Mouse (Mus musculus): ENCODE measurements at regions not wholly inside any gene's neighbourhood (a gene's known extent, or its start where the extent isn't known, plus 50 kb on each side); places are given as distances from the start of the nearest gene placed in this dataset.
A peak's percentile ranks its signal among the peaks of the same experiment; 100 is the strongest.
"Not testable (repeated sequence)": the region's sequence is repeated elsewhere in the genome, so short reads cannot be mapped to it uniquely, and the experiment has no call there.

DNA sequence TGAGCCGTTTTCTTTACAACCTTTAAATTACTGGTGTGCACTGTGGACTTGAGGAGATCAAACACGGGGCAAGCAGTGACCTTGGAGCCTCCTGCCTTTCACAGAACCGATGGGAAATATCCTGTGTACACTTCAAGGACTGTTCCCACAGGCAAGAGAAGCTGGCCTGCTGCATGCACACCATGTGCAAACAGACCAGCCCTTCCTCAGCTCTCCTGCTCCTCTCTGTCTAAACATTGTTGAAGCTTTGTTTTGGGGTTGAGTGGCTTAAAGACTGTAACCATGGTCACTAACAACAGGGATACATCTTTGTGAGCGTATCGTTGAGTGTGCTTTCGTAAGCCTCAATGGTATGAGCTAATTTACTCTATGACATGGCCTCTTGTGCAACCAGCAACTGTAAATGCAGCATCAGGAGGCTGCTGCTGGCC is 50.2 kb upstream of the Agps start:
- no peaks in the 10 kb centered on the region for H3K9me3 ChIP-seq
- ATAC-seq (replicated peaks): no peak
- no peak overlapping the region for H3K9ac ChIP-seq
- no peaks in the 10 kb centered on the region for H3K27me3 ChIP-seq (replicated peaks)
- no peak overlapping the region for H3K4me3 ChIP-seq
- no peak overlapping the region for H3K4me2 ChIP-seq
- H3K4me1 ChIP-seq: no peaks in the 10 kb centered on the region
- H3K36me3 ChIP-seq (replicated peaks): no peaks in the 10 kb centered on the region
- 68% methylated on average over 6 of the region's 6 CpGs for WGBS
- H3K27ac ChIP-seq: no peak overlapping the region

DNA sequence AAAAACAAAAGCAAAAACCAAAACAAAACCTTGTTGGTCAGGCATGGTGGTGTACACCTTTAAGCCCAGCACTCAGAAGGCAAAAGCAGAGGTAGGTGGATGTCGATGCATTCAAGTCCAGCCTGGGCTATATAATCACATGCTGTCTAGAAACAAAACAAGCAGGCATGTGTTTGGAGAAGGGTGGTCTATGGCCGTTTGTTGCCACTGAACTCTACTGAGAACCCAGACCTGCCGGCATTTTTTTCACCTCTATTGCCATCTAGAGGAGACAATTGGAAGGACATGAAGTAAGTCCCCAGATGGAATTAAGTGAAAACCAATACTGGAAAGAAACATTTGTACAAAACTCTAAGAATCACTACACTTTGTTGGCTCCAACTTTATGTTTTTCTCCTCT is 50.9 kb upstream of the Agps start:
- 2% methylated on average over 3 of the region's 3 CpGs for WGBS
- H3K4me1 ChIP-seq: no peaks in the 10 kb centered on the region
- H3K4me2 ChIP-seq: 0 out of 2 replicates have a peak overlapping the region, but pooled peaks have one; percentile 13
- H3K27me3 ChIP-seq (replicated peaks): no peaks in the 10 kb centered on the region
- no peak overlapping the region for H3K9ac ChIP-seq
- H3K9me3 ChIP-seq: no peaks in the 10 kb centered on the region
- peak; percentile 69; the same call in 1 of the 2 replicates for ATAC-seq (replicated peaks)
- H3K4me3 ChIP-seq: no peak overlapping the region
- H3K36me3 ChIP-seq (replicated peaks): no peaks in the 10 kb centered on the region
- H3K27ac ChIP-seq: no peak overlapping the region

DNA sequence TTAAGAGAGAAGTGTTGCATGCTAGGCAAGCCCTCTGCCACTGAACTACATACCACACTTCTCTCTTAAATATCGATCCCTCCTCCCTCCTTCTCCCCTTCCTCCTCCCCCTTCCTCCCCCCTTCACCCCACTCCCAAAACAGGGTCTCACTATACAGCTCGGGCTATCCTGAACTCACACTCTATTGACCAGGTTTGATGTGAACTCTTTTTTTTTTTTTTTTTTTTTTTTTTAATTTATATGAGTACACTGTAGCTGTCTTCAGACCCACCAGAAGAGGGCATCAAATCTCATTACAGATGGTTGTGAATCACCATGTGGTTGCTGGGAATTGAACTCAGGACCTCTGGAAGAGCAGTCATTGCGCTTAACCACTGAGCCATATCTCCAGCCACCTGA is 53.3 kb upstream of the Agps start:
- H3K27ac ChIP-seq; H3K9me3 ChIP-seq; H3K4me1 ChIP-seq; ATAC-seq (replicated peaks); H3K9ac ChIP-seq; H3K36me3 ChIP-seq (replicated peaks); H3K4me3 ChIP-seq; H3K4me2 ChIP-seq; H3K27me3 ChIP-seq (replicated peaks): not testable (repeated sequence)
- WGBS: 85% methylated on average over 3 of the region's 3 CpGs

DNA sequence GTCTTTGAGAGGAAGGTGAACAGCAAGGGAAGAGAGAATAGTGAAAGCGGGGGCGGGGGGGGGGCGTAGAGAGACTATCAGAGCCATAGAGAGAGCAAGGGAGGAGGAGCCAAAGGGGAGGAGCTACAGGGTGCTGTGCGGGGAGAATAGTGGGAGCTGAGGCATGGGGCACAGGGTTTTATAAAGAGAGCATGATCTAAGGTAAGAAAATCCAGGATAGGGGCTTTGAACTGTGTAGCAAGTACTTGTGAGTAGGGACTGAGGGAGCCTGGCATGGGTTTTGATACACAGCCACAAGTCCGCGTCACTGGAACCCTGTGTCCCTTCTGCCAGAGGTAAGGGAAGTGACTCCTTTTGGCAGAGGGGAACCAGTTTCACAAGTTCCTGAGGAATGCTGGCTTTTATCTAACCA is 54.9 kb upstream of the Agps start:
- Histone ChIP-seq H3K4me2 (peak overlapping the region; percentile 22; the same call in 1 of the 2 replicates), H3K27me3 (replicated peaks) (no peaks in the 10 kb centered on the region), H3K36me3 (replicated peaks) (no peaks in the 10 kb centered on the region), H3K9ac (no peak overlapping the region), H3K4me1 (no peaks in the 10 kb centered on the region), H3K9me3 (no peaks in the 10 kb centered on the region), H3K27ac (no peak overlapping the region), H3K4me3 (no peak overlapping the region)
- no peak for ATAC-seq (replicated peaks)
- 15% methylated on average over 6 of the region's 6 CpGs for WGBS

DNA sequence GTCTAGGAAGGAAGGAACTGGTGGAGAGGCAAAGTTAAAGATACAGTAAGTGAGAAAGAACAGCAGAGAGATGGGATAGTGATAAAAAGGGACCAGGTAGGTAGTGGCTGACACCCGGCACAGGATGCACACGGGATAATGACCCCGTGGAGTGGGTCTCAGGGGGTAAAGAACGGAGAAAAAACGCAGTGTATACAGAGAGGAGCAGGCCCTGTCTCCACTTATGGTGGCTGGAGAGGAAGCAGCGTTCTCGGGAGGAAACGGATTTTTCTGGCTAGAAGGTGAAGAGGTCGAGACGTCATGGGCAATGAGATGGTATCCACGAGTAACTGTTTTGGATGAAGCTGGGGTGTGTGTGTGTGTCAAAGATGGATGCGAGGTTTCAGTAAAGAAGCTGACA is 55.4 kb upstream of the Agps start:
- no peaks in the 10 kb centered on the region for H3K27me3 ChIP-seq (replicated peaks)
- no peak overlapping the region for H3K4me3 ChIP-seq
- H3K4me1 ChIP-seq: no peaks in the 10 kb centered on the region
- no peak overlapping the region for H3K9ac ChIP-seq
- H3K36me3 ChIP-seq (replicated peaks): no peaks in the 10 kb centered on the region
- no peak overlapping the region for H3K27ac ChIP-seq
- no peak for ATAC-seq (replicated peaks)
- no peaks in the 10 kb centered on the region for H3K9me3 ChIP-seq
- WGBS: 32% methylated on average over 12 of the region's 12 CpGs
- H3K4me2 ChIP-seq: 0 out of 2 replicates have a peak overlapping the region, but pooled peaks have one; percentile 22

DNA sequence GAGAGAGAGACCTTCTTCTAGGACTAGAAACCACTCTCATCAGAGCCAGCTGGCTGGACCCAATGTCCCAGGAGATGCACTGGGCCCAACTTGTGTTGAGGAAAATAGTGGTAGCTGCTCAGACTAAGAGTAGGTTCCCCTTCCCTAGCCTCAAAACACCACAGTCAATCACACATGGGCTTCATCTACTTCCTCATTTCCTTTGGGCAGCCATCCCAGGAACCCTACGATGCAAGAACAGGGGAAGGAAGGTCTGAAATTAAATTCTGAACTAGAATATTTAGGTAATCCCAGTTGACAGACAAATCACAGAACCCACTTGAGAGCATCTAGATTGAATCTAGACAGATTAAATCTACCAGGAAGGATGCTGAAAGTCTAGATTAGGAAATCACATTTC is 56.8 kb upstream of the Agps start:
- no peak overlapping the region for H3K27ac ChIP-seq
- ATAC-seq (replicated peaks): no peak
- H3K4me3 ChIP-seq: no peak overlapping the region
- no peaks in the 10 kb centered on the region for H3K27me3 ChIP-seq (replicated peaks)
- H3K4me1 ChIP-seq: no peaks in the 10 kb centered on the region
- H3K36me3 ChIP-seq (replicated peaks): no peaks in the 10 kb centered on the region
- WGBS: 57% methylated on average over 1 of the region's 1 CpGs
- H3K4me2 ChIP-seq: no peak overlapping the region
- no peaks in the 10 kb centered on the region for H3K9me3 ChIP-seq
- H3K9ac ChIP-seq: no peak overlapping the region

DNA sequence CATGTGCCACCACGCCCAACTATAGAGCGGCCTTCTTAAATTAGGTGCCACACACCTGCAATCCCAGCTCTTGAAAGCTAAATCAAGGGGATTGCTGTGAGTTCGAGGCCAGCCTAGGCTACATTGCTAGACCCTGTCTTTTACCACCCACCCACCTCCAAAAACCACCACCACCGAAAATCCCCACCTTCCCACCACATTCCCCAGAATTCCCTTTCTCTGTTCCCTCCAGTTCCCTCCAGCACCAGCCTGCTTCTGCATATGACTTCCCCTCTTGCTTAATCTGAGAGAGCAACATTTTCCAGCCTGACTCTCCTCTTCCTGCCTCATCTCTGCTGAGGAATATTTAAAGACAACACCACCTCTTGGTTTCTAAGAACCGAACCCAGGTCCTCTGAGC is 58.5 kb upstream of the Agps start:
- 92% methylated on average over 5 of the region's 5 CpGs for WGBS
- no peak for ATAC-seq (replicated peaks)
- Histone ChIP-seq H3K4me1 (no peaks in the 10 kb centered on the region), H3K4me3 (no peak overlapping the region), H3K4me2 (no peak overlapping the region), H3K36me3 (replicated peaks) (no peaks in the 10 kb centered on the region), H3K9me3 (no peaks in the 10 kb centered on the region), H3K9ac (no peak overlapping the region), H3K27me3 (replicated peaks) (no peaks in the 10 kb centered on the region), H3K27ac (no peak overlapping the region)

DNA sequence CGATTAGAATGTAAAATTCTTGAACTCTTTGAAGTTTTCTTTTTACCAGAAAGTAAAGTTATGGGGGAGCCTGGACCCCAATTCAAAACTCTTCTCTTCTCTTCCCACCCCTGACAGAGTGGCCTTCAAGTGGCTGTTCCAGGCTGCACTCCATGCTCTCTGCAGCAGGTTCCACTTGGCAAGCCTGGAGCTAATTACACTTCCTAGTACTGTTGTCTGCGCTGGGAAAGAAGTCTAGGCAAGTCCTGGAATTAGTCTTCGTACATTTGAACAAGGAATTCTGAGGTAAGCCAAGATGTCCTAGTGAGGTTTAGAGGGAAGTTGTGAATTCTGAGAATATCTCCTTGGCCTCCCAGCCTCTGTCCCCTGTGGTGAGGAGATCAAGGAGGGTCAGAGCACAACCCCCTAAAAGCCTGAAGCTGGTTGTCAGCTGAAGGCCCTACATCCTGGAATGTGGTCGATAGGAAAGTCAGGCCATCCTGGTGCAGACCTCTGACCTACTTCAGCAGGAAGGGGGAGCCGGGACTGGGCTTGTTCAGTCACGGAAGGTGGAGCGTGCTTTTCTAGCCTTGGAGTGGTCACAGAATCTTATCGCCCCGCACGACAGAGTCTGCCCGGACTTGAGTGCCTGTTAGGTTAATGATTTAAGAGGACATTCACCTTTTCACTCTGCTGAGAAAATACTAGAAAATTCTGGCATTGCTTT is 59.6 kb upstream of the Agps start:
- WGBS: 54% methylated on average over 11 of the region's 11 CpGs
- Histone ChIP-seq H3K4me3 (no peak overlapping the region), H3K27ac (no peak overlapping the region), H3K4me1 (no peaks in the 10 kb centered on the region), H3K9ac (no peak overlapping the region), H3K9me3 (no peaks in the 10 kb centered on the region), H3K4me2 (no peak overlapping the region), H3K27me3 (replicated peaks) (no peaks in the 10 kb centered on the region), H3K36me3 (replicated peaks) (no peaks in the 10 kb centered on the region)
- no peak for ATAC-seq (replicated peaks)

DNA sequence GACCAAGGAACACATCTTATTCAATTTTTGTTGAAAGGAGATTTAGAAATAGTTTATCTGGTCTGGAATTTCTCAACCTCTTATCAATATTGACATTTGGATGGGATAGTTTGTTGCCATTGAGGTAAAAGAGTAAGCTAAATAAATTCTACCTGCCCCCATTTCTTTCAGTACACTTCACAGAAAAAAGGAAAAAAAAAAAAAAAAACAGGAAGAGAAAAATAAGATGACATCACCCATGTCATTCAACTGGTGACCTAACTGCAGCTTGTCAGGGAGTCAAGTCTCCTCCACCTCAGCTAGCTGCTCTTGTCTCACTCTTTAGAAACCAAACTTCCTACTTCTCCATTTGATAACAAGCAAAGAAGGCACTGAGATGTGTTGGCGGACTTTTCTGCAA is 61.3 kb upstream of the Agps start:
- Histone ChIP-seq H3K4me3 (no peak overlapping the region), H3K27ac (no peak overlapping the region), H3K9me3 (no peaks in the 10 kb centered on the region), H3K9ac (no peak overlapping the region), H3K36me3 (replicated peaks) (no peaks in the 10 kb centered on the region), H3K4me1 (no peaks in the 10 kb centered on the region), H3K27me3 (replicated peaks) (no peaks in the 10 kb centered on the region), H3K4me2 (no peak overlapping the region)
- WGBS: 82% methylated on average over 1 of the region's 1 CpGs
- no peak for ATAC-seq (replicated peaks)

DNA sequence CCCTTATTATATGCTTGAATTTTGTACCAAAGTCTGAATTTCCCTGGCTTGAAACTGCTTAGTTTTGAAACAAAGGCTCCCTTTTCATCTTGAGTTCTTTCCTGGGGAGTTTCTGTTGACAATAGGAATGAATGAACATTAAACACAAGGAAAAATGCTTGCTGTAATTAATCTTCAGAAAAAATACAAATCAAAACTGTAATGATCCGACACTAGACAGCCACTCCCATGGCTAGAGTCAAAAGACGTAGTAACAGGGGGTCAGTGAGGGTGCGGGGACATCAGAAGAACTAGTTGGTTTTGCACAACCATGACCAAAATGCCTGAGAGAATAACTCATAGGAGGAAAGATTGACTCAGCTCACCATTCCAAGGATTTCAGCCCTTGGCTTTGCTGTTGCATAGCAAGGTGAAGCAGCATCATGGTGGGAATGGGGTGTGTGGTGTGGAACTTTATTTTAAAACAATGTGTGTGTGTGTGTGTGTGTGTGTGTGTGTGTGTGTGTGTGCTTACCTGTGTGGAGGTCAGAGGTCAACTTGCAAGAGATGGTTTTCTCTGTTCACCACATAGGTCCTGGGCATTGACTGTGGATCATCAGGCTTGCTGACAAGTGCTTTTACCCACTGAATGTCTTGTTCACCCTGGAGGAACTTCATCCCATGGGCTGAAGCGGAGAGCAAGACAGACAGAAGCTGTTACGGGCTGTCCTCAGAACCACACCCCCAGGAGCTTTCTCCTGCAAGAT is 63.2 kb upstream of the Agps start:
- H3K27ac ChIP-seq: no peak overlapping the region
- WGBS: 68% methylated on average over 5 of the region's 5 CpGs
- no peak overlapping the region for H3K9ac ChIP-seq
- H3K27me3 ChIP-seq (replicated peaks): no peaks in the 10 kb centered on the region
- no peaks in the 10 kb centered on the region for H3K4me1 ChIP-seq
- H3K4me2 ChIP-seq: no peak overlapping the region
- H3K9me3 ChIP-seq: no peaks in the 10 kb centered on the region
- no peak for ATAC-seq (replicated peaks)
- no peak overlapping the region for H3K4me3 ChIP-seq
- no peaks in the 10 kb centered on the region for H3K36me3 ChIP-seq (replicated peaks)

DNA sequence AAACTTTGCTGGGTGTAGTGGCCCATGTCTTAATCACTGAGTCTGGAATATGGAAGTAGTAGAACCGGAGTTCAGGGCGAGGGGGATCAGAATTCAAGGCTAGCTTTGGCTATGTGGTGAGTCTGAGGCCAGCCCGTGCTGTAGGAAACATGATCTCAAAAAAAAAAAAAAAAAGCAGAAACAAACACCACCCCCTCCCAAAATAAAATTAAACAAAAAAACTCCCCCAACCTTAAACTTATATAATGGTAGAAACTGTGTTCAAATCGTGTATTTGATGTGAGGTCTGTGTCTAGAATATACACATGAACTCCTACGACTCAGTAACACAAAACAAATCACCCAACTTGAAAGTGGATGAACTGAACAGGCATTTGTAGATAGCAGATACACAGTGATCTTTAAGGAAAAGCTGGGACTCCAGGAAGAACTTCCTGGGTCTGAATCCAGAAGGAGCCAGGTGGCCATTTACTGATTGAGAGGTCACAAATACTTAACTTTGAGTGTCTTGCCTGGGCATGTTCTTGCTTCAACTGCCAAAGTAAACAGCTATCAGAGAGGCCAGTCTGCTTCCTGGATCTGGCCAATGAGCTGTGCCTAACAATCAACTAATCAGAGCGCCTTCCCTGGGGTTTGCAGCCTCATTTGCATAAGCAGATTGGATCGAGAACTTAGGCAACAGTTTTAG is 63.6 kb upstream of the Nfe2l2 start:
- H3K9ac ChIP-seq: no peak overlapping the region
- no peaks in the 10 kb centered on the region for H3K4me1 ChIP-seq
- no peak overlapping the region for H3K4me2 ChIP-seq
- no peaks in the 10 kb centered on the region for H3K9me3 ChIP-seq
- H3K36me3 ChIP-seq (replicated peaks): no peaks in the 10 kb centered on the region
- 45% methylated on average over 7 of the region's 7 CpGs for WGBS
- H3K27ac ChIP-seq: no peak overlapping the region
- no peak for ATAC-seq (replicated peaks)
- no peaks in the 10 kb centered on the region for H3K27me3 ChIP-seq (replicated peaks)
- H3K4me3 ChIP-seq: no peak overlapping the region

DNA sequence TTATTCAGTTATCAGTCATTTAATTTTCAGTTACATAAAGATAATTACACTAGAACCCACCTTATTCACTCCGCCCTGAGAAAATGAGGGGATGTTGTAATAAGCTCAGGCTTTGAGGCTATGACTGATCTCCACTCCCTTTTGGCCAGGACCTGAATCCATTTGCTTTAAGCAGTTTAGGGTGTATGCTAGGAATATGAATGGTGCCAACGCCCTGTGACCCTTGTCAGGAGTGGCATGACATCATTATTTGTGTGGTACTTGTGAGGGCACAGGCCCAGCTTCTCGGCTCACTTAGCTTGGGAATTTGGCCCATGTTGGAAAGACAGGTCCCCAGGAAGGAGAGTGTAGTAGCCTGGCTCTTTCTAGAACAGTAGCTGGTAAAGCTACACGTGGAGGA is 61.0 kb upstream of the Nfe2l2 start:
- WGBS: 81% methylated on average over 4 of the region's 4 CpGs
- Histone ChIP-seq H3K36me3 (replicated peaks) (no peaks in the 10 kb centered on the region), H3K9ac (no peak overlapping the region), H3K27me3 (replicated peaks) (no peaks in the 10 kb centered on the region), H3K4me3 (no peak overlapping the region), H3K4me2 (no peak overlapping the region), H3K4me1 (no peaks in the 10 kb centered on the region), H3K9me3 (no peaks in the 10 kb centered on the region), H3K27ac (no peak overlapping the region)
- no peak for ATAC-seq (replicated peaks)

Measured in midbrain, embryonic 15.5 days (tissue).